ENCODE assay signal across 8 mouse cellular contexts in the genomic region with DNA sequence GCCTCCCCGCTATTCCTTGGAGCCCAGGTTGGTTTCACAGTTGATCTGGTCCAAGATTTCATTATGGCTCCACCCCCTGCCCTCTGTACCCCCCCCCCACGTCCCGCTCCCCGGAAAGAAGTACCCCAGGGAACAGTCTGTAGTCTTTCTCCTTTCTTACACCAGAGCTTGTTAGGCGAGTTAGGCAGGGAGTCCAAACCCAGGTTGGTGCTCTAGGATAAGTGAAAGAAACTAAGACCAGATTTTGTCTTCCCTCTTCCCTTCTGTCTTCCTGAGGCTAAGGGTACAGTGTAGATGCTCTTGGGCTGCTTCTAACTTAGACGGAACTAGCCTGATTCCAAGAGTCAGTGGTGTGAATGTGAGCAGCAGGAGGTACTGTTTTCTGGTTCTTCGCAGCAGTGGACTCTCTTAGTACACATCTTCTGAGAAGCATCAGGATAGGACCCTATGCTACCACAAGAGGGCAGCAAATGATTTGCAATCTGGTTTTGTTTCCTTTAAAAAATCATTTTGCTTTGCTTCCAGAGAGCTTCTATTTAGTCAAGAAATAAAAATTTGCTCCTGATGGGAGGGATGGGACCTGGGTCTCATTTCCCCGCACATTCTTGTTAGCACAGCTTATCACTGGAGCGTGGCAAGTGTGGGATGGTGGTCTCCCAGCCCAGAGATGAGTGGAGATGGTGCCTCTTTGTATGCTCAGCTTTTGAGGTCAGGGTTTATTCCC.
A peak's percentile ranks its signal among the peaks of the same experiment; 100 is the strongest.
DNase-seq lines count a peak whose midpoint lies in the region; ATAC-seq and TF ChIP-seq lines count a peak whose summit lies in the region.

No protein-coding gene starts in this region.

- TF ChIP-seq POLR2A in MEL (IDR thresholded peaks at IDR 0.05; ENCODE audit: control insufficient read depth in 1 of 2, insufficient read depth in 1 of 2, low read depth in 1 of 2, low read length in 2 of 2, poor library complexity in 1 of 2), result no peak

- no peaks in the 10 kb centered on the region for H3K9me3 ChIP-seq in MEL (replicated peaks; ENCODE audit: insufficient read depth, low read length)
- H3K9me3 ChIP-seq in heart, embryonic 13.5 days, result no peaks in the 10 kb centered on the region

- no peaks in the 10 kb centered on the region for H3K4me1 ChIP-seq in MEL (ENCODE audit: control insufficient read depth in 1 of 2, insufficient read depth in 2 of 2, low read length in 2 of 2)
- H3K4me1 ChIP-seq in heart, embryonic 13.5 days, result no peaks in the 10 kb centered on the region

- no peak overlapping the region for H3K4me3 ChIP-seq in MEL (ENCODE audit: control insufficient read depth in 1 of 2, insufficient read depth in 1 of 2, low read depth in 2 of 2, low read length in 2 of 2)
- H3K4me3 ChIP-seq in heart, embryonic 13.5 days, result no peak overlapping the region

- TF ChIP-seq CTCF in MEL (IDR thresholded peaks at IDR 0.05 in 2 of 3, conservative IDR thresholded peaks at IDR 0.05 in 1 of 3; ENCODE audit: control insufficient read depth in 1 of 3, insufficient read depth in 1 of 3, low read depth in 2 of 3, low read length in 3 of 3, poor library complexity in 1 of 3, severe bottlenecking in 1 of 3), result peak in 2 of 3 experiments; percentile 51 to 74; a peak in 4 of 6 replicates

- 10% methylated on average over 9 of the region's 9 CpGs for WGBS in heart, embryonic 13.5 days

- peak; percentile 91 for TF ChIP-seq RAD21 in MEL (IDR thresholded peaks at IDR 0.05; ENCODE audit: low read depth, low read length)

- H3K9ac ChIP-seq in MEL (ENCODE audit: control insufficient read depth, low read depth, low read length, poor library complexity, severe bottlenecking), result no peak overlapping the region
- H3K9ac ChIP-seq in heart, embryonic 13.5 days, result no peak overlapping the region

- H3K79me2 ChIP-seq in MEL (ENCODE audit: control insufficient read depth, insufficient read depth, low read length, poor library complexity), result no peaks in the 10 kb centered on the region

- DNase-seq in CD4-positive, CD25-positive, alpha-beta regulatory T cell, adult 2 months (ENCODE audit: low read depth, low spot score), result peak; percentile 32
- DNase-seq in MEL (ENCODE audit: low read depth, low spot score), result peak; percentile 53
- peak; percentile 9 to 54 for DNase-seq in cerebellum, postnatal 36 days
- DNase-seq in kidney, postnatal 36 days, result peak; percentile 32 to 47
- peak; percentile 45 for DNase-seq in lung, postnatal 10 days
- peak; percentile 51 for DNase-seq in right cerebral cortex, postnatal 14 days

- no peak overlapping the region for H3K27ac ChIP-seq in MEL (ENCODE audit: control insufficient read depth, low read depth, low read length)
- H3K27ac ChIP-seq in heart, embryonic 13.5 days (replicated peaks), result no peak overlapping the region

- H3K27me3 ChIP-seq in MEL (ENCODE audit: control insufficient read depth in 1 of 2, insufficient read depth in 2 of 2, low read length in 2 of 2), result no peaks in the 10 kb centered on the region
- 0 out of 2 replicates have a peak, but pooled peaks cover 5% of the 10 kb centered on the region for H3K27me3 ChIP-seq in heart, embryonic 13.5 days (replicated peaks)

- H3K4me2 ChIP-seq in heart, embryonic 13.5 days, result peak overlapping the region; percentile 47

- ATAC-seq in CD4-positive, CD25-positive, alpha-beta regulatory T cell, adult 4 months, result no peak
- no peak for ATAC-seq in heart, embryonic 13.5 days (ENCODE audit: extremely low read depth, insufficient number of reproducible peaks, low FRiP score, low TSS enrichment)

- TF ChIP-seq EP300 in MEL (IDR thresholded peaks at IDR 0.05; ENCODE audit: low read depth in 1 of 2, low read length in 2 of 2), result no peak

- H3K36me3 ChIP-seq in MEL (ENCODE audit: control insufficient read depth in 1 of 2, insufficient read depth in 2 of 2, low read length in 2 of 2), result no peaks in the 10 kb centered on the region
- H3K36me3 ChIP-seq in heart, embryonic 13.5 days, result no peaks in the 10 kb centered on the region

TF ChIP-seq in MEL, 35 proteins besides CTCF, POLR2A, EP300 and RAD21:
- TF ChIP-seq MAZ (IDR thresholded peaks at IDR 0.05; ENCODE audit: low read depth, low read length) (no peak), SMC3 (IDR thresholded peaks at IDR 0.05; ENCODE audit: low read depth, low read length) (peak; percentile 79), USF1 (IDR thresholded peaks at IDR 0.05; ENCODE audit: low read depth, low read length) (no peak), GABPA (IDR thresholded peaks at IDR 0.05; ENCODE audit: low read depth, low read length) (no peak), MEF2A (IDR thresholded peaks at IDR 0.05; ENCODE audit: extremely low read depth, insufficient replicate concordance, low read depth, low read length, poor library complexity, severe bottlenecking) (no peak), MYC (IDR thresholded peaks at IDR 0.05; ENCODE audit: low read depth, low read length) (no peak), POLR2AphosphoS5 (IDR thresholded peaks at IDR 0.05; ENCODE audit: borderline replicate concordance, low read depth, low read length) (no peak), ZC3H11A (IDR thresholded peaks at IDR 0.05; ENCODE audit: low read depth, low read length) (peak; percentile 73), E2F4 (IDR thresholded peaks at IDR 0.05; ENCODE audit: borderline replicate concordance, low read depth, low read length) (no peak)
TF ChIP-seq in MEL: peak in this region for 2.
